Mouse (Mus musculus): ENCODE data around the gene Sowaha.

Sowaha gene

GRCm38 (mm10) chr11:53505026-53505663 is 25.1 kb upstream of the Sowaha start:
- in situ Hi-C loops (cut with MboI; ENCODE audit: low sequenced_read_pairs): no loop called here

- in situ Hi-C loops (cut with MboI; ENCODE audit: low sequenced_read_pairs): no loop called here
Observed at GRCm38 (mm10) chr11:53504376-53504775, 24.3 kb upstream of the Sowaha start.

- in situ Hi-C loops (cut with MboI; ENCODE audit: low sequenced_read_pairs): no loop called here
Observed at GRCm38 (mm10) chr11:53503738-53504137, 23.7 kb upstream of the Sowaha start.

DNA sequence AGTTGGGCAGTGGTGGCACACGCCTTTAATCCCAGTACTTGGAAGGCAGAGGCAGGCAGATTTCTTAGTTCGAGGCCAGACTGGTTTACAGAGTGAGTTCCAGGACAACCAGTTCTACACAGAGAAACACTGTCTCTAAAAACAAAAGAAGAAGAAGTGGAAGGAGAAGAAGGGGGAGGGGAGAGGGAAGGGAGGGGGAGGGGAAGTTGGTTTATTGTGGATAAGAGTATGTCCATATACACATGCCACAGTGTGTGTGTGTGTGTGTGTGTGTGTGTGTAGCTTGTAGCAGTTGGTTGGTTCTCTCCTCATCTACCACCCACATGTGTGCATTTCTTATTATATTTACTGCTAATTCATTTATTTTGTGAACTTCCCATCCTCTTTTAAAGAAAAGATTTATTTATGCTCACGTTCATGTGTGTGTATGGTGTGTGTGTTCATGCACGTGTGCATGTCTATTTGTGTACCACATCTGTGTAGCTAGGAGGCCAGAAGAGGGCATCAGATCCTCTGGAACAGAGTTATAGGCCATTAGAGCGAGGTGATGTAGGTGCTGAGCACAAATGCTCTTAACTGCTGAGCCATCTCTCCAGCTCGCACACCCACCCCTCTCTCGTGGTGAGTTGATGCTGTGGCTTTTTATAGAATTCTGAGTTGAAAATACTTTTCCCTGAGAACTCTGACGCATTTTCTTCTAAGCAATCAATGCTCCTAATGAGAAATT is 22.1 kb upstream of the Sowaha start:
- in situ Hi-C loops (cut with MboI; ENCODE audit: low sequenced_read_pairs): no loop called here

GRCm38 (mm10) chr11:53500569-53500968 is 20.5 kb upstream of the Sowaha start:
- in situ Hi-C loops (cut with MboI; ENCODE audit: low sequenced_read_pairs): no loop called here

DNA sequence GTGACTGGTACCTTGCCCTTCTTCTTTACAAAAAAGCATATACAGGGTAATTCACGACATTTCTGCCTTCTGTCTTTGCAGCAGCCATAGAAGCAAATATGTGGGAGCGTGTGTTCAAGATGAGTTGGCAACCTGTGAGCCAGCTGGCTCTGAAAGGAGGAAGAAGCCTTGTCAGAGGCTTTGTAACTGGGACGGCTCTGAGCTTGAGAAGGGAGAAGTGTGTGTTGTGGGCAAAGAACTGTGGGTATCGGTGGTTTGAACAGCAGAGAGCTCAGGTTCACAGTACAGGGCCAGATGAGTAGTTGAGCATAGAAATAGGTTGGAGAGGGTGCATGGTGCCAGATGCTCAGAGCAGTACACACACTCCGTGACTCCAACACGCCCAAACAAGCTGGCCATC is 16.9 kb upstream of the Sowaha start:
- in situ Hi-C loops (cut with MboI; ENCODE audit: low sequenced_read_pairs): no loop called here

DNA sequence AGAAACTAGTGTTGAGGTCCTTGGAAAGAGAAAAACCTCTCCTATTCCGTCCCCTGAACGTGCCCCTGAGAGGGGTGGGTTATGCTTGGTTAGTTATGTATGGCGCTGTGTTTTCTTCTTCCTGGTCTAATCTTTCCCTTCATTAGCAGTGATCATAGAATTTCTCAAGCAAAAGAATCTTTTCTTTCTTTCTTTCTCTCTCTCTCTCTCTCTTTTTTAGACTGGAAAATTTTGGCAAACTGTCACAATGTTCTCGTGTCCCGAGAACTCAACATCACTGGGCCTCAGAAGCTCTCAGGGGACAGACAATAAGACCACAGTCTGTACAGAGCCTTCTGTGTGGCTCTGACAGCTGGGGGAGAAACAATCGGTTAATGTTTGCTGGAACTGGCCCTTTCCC is 15.3 kb upstream of the Sowaha start:
- in situ Hi-C loops (cut with MboI; ENCODE audit: low sequenced_read_pairs): no loop called here

GRCm38 (mm10) chr11:53493243-53493955 is 13.3 kb upstream of the Sowaha start:
- in situ Hi-C loops (cut with MboI; ENCODE audit: low sequenced_read_pairs): no loop called here

- in situ Hi-C loops (cut with MboI; ENCODE audit: low sequenced_read_pairs): no loop called here
Observed at GRCm38 (mm10) chr11:53491954-53492401, 11.9 kb upstream of the Sowaha start.

DNA sequence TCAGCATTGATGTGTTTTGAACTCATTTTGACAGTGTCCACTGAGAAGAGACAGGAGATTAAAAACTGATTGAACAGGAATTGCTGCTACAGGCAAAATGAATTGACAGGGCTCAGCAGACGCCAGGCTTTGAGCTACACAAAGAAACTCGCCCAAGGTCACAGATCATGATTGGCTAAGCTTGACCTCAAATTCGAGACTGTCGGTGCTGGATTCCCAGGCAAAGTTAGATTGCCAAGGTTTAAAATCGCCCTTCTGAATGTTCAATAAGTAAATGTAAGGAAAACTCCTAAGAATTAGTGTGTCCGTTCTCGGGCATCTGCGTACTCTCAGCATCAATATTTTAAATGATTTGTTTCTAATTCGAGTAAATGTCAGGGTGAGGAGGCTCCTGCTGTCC is 9.3 kb upstream of the Sowaha start:
- in situ Hi-C loops (cut with MboI; ENCODE audit: low sequenced_read_pairs): no loop called here

- in situ Hi-C loops (cut with MboI; ENCODE audit: low sequenced_read_pairs): no loop called here
Observed at GRCm38 (mm10) chr11:53489007-53489406, 8.9 kb upstream of the Sowaha start.

DNA sequence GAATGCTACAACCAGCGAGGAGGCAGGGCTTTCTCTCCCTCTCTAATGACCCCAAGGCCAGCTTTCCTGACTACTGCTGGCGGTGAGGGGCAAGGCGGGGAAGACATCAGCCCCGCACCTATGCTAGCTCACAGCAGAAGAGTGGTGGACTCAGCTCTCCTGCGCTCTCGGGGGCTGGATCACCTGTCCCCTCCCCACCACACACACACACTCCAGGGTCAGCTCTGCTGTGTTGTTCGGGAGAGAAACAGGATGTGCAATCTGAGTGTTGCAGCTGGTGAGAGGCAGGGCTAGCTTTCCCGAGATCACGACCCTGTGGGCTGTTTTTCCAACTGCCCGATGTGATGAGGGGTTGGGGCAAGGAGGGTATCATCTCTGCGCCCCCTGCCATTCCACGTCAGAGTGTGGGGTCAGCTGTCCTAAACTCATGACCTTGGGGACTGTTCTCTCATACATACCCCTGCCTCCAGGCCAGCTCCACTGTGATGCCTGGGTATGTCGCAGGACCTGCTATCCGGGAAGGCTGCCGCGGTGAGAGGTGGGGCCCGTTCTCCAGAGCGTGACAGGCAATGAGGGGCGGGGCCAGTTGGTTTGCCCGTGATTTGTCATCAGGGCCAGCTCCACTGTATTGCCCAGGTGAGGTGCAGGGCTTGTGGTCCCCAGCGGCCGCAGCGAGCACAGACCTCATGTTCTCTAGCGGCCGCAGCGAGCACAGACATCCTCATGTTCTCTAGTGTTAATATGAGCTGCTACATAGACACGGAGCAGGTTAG is 6.9 kb upstream of the Sowaha start:
- in situ Hi-C loops (cut with MboI; ENCODE audit: low sequenced_read_pairs): no loop called here

DNA sequence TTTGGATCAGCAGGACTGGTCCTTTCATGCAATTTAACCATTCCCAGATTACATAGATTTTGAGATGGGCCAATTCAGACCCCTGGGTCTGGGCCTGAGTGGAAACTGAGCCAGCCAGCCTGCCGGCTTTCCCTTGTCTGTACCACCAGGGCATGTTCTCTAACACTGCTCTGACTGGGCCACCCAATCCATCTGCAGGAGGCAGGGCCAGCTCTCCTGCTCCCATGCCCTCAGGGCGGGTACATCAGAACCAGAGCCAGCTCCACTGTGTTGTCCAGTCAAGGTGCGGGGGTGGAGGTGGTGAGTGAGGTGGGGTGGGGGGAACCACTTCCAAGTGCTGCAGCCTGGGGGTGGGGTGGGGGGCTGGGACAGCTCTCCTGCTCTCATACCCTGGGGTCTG is 6.3 kb upstream of the Sowaha start:
- in situ Hi-C loops (cut with MboI; ENCODE audit: low sequenced_read_pairs): no loop called here

DNA sequence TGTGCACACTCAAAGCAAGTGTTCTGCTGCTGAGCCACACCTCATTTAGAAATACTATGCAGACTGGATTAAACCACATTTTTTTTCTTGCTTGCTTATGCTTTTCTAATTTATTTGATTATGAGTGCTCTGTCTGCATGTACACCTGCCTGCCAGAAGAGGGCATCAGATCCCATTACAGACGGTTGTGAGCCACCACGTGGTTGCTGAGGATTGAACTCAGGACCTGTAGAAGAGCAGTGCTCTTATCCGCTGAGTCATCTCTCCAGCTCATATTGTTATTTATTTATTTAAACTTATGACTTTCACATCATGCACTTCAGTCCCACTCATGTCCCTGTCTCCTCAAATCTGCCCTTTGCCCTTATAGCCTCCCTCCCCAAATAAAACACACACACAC is 5.6 kb upstream of the Sowaha start:
- in situ Hi-C loops (cut with MboI; ENCODE audit: low sequenced_read_pairs): no loop called here

DNA sequence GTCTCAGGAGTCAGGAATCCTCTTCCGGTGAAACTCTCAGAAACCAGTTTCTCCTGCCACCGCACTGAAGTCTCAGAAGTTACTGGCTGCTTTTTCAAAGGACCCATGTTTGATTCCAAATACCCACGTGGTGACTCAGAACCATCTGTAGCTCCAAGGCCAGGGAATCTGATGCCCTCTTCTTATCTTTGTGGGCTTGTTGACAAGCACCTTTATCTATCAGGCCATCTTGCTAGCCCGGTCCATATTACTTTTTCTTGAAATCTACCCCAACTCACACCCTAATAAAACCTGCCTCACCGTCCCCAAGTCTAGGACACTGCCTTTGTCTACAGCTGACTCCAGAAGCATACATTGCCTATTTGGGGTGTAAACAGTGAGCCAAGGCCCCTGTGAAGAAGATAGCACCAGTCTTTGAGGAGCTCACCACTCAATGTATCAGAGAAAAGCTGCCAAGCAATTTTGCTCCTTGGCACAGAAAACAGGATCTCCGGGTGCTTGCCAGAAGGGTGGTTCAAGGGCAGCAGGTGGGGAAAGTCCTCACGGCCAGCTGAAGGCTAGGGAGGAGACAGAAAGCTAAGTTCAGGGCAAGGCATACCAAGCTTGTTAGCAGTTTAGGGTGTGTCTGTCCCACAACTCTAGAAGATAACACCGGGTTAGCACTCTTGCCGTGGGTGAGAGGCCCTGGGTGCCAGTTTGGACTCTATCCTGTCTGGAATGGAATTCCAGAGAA is 3.3 kb upstream of the Sowaha start:
- in situ Hi-C loops (cut with MboI; ENCODE audit: low sequenced_read_pairs): no loop called here

DNA sequence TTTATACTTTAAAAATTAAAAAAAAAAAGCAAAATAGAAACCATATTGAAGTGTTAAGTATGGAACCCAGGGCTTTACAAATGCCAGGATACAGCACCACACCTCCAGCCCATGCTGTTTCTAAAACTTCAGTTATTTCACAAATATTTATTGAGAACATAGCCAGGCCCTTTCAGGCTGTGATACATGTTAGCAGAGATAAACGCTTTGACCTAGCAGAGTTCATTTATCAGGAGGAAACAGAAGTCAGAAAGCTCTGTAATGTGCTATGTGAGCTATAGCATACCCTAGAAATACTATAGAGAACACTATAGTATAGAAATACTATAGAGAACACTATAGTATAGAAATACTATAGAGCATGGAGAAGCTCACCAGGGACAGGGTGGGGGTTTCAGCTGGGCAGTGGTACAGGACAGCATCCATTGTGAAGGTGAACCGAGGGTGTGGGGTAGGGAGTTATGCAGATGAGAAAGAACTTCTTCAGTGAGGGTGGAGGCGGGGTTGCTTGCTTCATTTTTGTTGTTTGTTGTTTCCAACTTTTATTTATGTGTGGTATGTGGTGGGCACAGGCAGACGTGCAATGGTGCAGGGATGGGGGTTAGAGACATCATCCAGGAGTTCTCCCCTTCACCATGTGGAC is 1.1 kb upstream of the Sowaha start:
- in situ Hi-C loops (cut with MboI; ENCODE audit: low sequenced_read_pairs): no loop called here

DNA sequence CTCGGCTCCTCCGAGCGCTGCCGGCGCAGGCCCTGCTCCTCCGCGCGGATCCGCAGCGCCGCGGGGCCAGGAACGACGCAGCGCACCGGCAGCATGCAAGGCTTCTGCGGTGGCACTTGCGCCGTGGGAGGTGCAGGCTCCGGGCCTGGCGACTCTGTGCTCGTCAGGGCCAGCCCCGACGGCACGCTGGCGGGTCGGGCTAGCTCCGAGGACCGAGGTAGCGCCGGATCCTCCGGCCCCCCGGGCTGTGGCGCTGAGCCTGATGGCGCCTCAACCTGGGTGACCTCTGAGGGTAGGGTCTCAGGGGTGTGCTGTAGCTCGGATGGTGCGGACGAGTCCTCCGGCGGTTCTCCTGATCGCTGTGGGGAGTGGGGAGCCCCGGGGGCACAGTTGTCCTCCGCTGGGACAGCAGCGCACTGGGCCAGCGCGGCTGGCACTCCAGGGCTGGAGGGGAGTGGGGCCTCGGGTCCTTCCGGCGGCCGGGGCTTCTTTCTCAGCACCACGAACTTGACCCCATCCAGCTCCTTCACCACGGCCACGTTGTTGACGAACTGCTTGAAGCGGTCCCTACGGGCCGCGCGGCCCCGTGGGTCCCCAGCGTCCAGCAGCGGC is 797 bp downstream of the Sowaha start:
- in situ Hi-C loops (cut with MboI; ENCODE audit: low sequenced_read_pairs): no loop called here

DNA sequence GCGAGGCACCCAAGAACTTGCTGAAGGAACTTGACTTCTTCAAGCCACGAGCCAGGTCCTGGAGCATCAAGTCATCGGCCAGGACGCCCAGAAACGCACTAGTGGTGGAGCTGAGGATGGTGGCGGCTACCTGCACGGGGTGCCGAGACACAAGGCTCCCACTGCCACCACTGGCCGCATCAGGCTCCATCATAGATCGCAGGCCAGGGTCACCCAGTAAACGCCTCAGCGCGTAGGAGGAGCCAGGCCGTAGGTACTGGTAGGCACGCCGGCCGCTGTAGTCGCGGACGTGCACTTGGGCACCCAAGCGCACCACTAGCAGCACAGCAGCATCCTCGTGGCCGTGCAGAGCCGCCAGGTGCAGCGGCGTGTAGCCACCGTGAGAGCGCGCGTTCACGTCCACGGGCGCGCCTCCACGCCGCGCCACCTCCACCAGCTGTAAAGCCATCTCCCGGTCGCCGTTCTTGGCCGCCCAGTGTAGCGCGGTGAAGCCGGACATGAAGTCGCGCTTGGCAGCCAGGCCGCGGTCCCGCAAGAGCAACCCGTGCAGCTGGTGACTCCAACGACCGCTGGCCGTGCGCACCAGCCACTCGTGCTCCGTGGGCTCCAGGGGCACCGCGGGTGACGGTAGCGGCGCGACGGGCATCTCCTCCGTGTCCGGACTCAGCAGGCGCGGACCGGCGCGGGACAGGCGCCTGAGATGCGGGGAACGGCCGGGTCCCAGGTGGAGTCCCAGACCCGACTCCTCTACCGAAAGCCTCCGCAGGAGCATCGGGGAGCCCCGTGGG is 1.5 kb downstream of the Sowaha start:
- in situ Hi-C loops (cut with MboI; ENCODE audit: low sequenced_read_pairs): no loop called here

DNA sequence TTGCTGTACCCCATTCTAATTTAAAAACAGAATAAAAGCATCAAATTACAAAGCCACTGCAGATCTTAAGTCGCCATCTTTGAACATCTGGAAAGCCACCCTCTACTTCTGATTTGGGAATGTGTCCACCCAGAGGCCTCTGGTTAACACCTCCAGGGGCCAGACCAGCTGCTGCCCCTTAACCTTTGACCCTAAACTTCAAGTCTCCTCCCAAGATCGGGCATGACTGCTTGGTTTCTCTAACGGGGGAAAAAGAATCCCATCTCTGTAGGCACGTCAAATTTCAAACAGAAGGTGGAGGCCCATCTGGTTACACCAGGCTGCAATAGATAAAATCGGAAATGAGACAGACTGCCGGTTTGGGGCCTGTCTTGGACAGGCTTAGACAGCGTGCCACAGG is 2.2 kb downstream of the Sowaha start:
- in situ Hi-C loops (cut with MboI; ENCODE audit: low sequenced_read_pairs): no loop called here

Measured in CH12F3 (cell line).